ENCODE assay signal across 8 mouse cellular contexts in the genomic region with DNA sequence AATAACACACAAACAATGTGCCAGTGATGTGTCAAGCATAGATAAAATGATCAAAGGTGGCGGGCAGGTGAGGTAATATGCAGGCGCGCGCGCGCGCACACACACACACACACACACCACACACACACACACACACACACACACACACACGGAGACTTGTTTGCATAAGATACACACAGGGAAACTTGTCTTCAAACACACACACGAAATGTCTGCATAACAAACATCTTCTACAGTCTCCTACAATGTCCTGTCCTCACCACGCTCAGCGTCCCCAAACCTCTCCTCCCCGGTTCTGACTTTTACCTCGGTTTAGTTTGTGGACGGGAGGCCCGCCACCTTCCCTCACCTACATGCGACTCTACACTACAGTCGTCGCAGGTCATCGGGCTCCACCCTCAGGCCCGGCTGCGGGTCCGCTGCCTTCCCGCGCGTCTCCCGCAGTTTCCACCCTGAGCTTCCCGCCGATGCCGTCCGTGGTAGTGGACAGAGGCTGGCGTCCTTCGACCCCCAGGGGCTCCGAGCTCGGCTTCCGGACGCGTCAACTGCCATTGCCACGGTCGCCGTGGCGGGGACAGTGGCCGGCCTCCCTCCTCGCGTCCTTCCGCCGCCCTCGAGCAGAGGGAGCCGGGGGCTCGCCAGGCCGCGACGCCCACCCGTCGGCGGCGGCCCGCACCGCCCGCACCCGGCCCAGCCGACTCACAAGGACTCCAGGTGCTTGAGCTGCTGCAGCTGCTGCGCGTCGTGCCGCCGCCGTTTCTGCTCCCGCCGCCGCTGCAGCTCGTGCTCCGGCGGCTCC. TPM values are rescaled to one million over a fixed set of nuclear protein-coding genes. Genes with fewer than 3 reads are reported as not detected.
DNase-seq lines count a peak whose midpoint lies in the region; ATAC-seq lines count a peak whose summit lies in the region.

No protein-coding gene starts in this region.

- H3K27ac ChIP-seq in hindbrain, embryonic 12.5 days: peak overlapping the region; percentile 92

- H3K4me3 ChIP-seq in hindbrain, embryonic 12.5 days: peak overlapping the region; percentile 87

- H3K27me3 ChIP-seq in hindbrain, embryonic 12.5 days: no peaks in the 10 kb centered on the region

- no peaks in the 10 kb centered on the region for H3K9me3 ChIP-seq in hindbrain, embryonic 12.5 days (replicated peaks)

- peaks cover 4% of the 10 kb centered on the region for H3K4me1 ChIP-seq in hindbrain, embryonic 12.5 days

- under 1% methylated on average over 43 of the region's 73 CpGs for WGBS in hindbrain, embryonic 12.5 days

- intact Hi-C loops in left cerebral cortex, postnatal 36 days (cut with DNase I): no loop called here

- peaks cover 8% of the 10 kb centered on the region; the same call in 1 of the 2 replicates for H3K36me3 ChIP-seq in hindbrain, embryonic 12.5 days

- ATAC-seq in erythroid progenitor cell, adult 5-6 weeks (replicated peaks; ENCODE audit: low FRiP score, poor library complexity, severe bottlenecking): peak; percentile 82
- ATAC-seq in hindbrain, embryonic 12.5 days (ENCODE audit: low FRiP score): peak; percentile 72
- ATAC-seq in megakaryocyte-erythroid progenitor cell, adult 5-6 weeks (replicated peaks; ENCODE audit: low FRiP score, low TSS enrichment, poor library complexity, severe bottlenecking): peak; percentile 56

- peak; percentile 36 to 66 for DNase-seq in heart, adult 18-20 months
- DNase-seq in heart, adult 8-10 months (ENCODE audit: low spot score): no peak
- DNase-seq in brain, adult 2 months (ENCODE audit: low read depth, low spot score): peak; percentile 58
- DNase-seq in left cerebral cortex, postnatal 36 days (ENCODE audit: low spot score in 2 of 2): peak; percentile 52 to 61
- DNase-seq in spleen, postnatal 10 days (ENCODE audit: low spot score in 2 of 2): peak; percentile 59 to 69

- peak overlapping the region; percentile 75 for H3K4me2 ChIP-seq in hindbrain, embryonic 12.5 days (replicated peaks)

- H3K9ac ChIP-seq in hindbrain, embryonic 12.5 days: peak overlapping the region; percentile 89

RNA-seq across cellular contexts. Expression of a gene that starts 2.0 kb away (rescaled TPM):
- 10 to 100 TPM; 39.2 to 39.6 TPM for total RNA-seq in heart, adult 18-20 months (2021)
- 10 to 100 TPM; 41.3 to 47.6 (median 45.0) TPM for total RNA-seq in heart, adult 8-10 months (2022)
- 41.8 and 71.3 TPM in 2 replicates for total RNA-seq in erythroid progenitor cell, adult 5-6 weeks (2015; ENCODE audit: low replicate concordance)
- total RNA-seq in erythroid progenitor cell, adult 5-6 weeks (2017; ENCODE audit: low replicate concordance): 16.9 and 65.2 TPM in 2 replicates
- polyA plus RNA-seq in hindbrain, embryonic 12.5 days (2016; fragmentation: Nextera tagmentation; extraction: Ambion mirVana): 63.8 and 66.5 TPM in 2 replicates
- total RNA-seq in left cerebral cortex, postnatal 36 days (2021): 10 to 100 TPM; 43.4 to 43.5 TPM
- 128 and 174 TPM in 2 replicates for total RNA-seq in megakaryocyte-erythroid progenitor cell, adult 5-6 weeks (2014; fragmentation: Nextera tagmentation)
- total RNA-seq in megakaryocyte-erythroid progenitor cell, adult 5-6 weeks (2017): 257 and 309 TPM in 2 replicates

RNA-seq across cellular contexts. Expression of a gene that starts 7.9 kb away (rescaled TPM):
- 10 to 100 TPM; 12.9 to 14.0 TPM for total RNA-seq in heart, adult 18-20 months (2021)
- total RNA-seq in heart, adult 8-10 months (2022): 10 to 100 TPM; 13.9 to 15.2 (median 14.9) TPM
- 6.7 and 14.4 TPM in 2 replicates for total RNA-seq in erythroid progenitor cell, adult 5-6 weeks (2015; ENCODE audit: low replicate concordance)
- 7.2 and 9.8 TPM in 2 replicates for total RNA-seq in erythroid progenitor cell, adult 5-6 weeks (2017; ENCODE audit: low replicate concordance)
- 19.5 and 21.5 TPM in 2 replicates for polyA plus RNA-seq in hindbrain, embryonic 12.5 days (2016; fragmentation: Nextera tagmentation; extraction: Ambion mirVana)
- total RNA-seq in left cerebral cortex, postnatal 36 days (2021): 10 to 100 TPM; 36.7 to 37.6 TPM
- 12.2 and 25.8 TPM in 2 replicates for total RNA-seq in megakaryocyte-erythroid progenitor cell, adult 5-6 weeks (2014; fragmentation: Nextera tagmentation)
- total RNA-seq in megakaryocyte-erythroid progenitor cell, adult 5-6 weeks (2017): 17.8 and 20.2 TPM in 2 replicates

RNA-seq across cellular contexts. Expression of a gene that starts 13.5 kb away (rescaled TPM):
- total RNA-seq in heart, adult 18-20 months (2021): not detected
- not detected for total RNA-seq in heart, adult 8-10 months (2022)
- not detected in 2 replicates for total RNA-seq in erythroid progenitor cell, adult 5-6 weeks (2015; ENCODE audit: low replicate concordance)
- not detected in 2 replicates for total RNA-seq in erythroid progenitor cell, adult 5-6 weeks (2017; ENCODE audit: low replicate concordance)
- not detected in 2 replicates for polyA plus RNA-seq in hindbrain, embryonic 12.5 days (2016; fragmentation: Nextera tagmentation; extraction: Ambion mirVana)
- not detected for total RNA-seq in left cerebral cortex, postnatal 36 days (2021)
- total RNA-seq in megakaryocyte-erythroid progenitor cell, adult 5-6 weeks (2014; fragmentation: Nextera tagmentation): not detected in 2 replicates
- total RNA-seq in megakaryocyte-erythroid progenitor cell, adult 5-6 weeks (2017): not detected in 2 replicates

RNA-seq across cellular contexts. Expression of a gene that starts 56.3 kb away (rescaled TPM):
- under 1 TPM; 0.30 to 0.31 TPM for total RNA-seq in heart, adult 18-20 months (2021)
- total RNA-seq in heart, adult 8-10 months (2022): under 1 TPM; 0.47 to 0.90 (median 0.57) TPM
- total RNA-seq in erythroid progenitor cell, adult 5-6 weeks (2015; ENCODE audit: low replicate concordance): 4.7 and 31.4 TPM in 2 replicates
- total RNA-seq in erythroid progenitor cell, adult 5-6 weeks (2017; ENCODE audit: low replicate concordance): 5.1 and 6.7 TPM in 2 replicates
- 5.7 and 7.5 TPM in 2 replicates for polyA plus RNA-seq in hindbrain, embryonic 12.5 days (2016; fragmentation: Nextera tagmentation; extraction: Ambion mirVana)
- total RNA-seq in left cerebral cortex, postnatal 36 days (2021): 1 to 10 TPM; 6.9 to 7.9 TPM
- total RNA-seq in megakaryocyte-erythroid progenitor cell, adult 5-6 weeks (2014; fragmentation: Nextera tagmentation): 5.8 and 10.7 TPM in 2 replicates
- total RNA-seq in megakaryocyte-erythroid progenitor cell, adult 5-6 weeks (2017): 11.7 and 16.4 TPM in 2 replicates
